Mouse (Mus musculus): Measurements from ENCODE around the gene Hspg2.

DNA sequence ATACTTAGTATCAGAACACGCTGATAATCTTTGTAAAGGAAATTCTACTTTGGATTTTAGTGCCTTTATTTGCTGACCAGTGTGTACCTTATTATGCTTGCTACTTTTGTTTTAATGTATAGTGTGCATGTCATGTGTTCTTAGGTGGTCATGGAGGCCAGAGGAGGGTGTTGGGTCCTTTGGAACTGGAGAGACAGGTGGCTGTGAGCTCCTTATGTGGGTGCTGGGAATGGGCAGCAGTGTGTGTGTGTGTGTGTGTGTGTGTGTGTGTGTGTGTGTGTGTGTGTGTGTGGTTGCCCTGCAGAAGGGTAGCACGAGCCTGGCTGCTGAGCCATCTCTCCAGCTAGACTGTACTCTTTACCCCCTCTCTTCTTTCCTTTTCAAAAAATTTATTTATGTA is 138.5 kb downstream of the Hspg2 start:
- TF ChIP-seq POLR2A (IDR thresholded peaks at IDR 0.05; ENCODE audit: insufficient read depth, low read length) (no peak), CTCF (IDR thresholded peaks at IDR 0.05; ENCODE audit: low read depth, low read length) (no peak), EP300 (IDR thresholded peaks at IDR 0.05; ENCODE audit: insufficient read depth, low read depth, low read length) (no peak)
